Mouse (Mus musculus) heart, embryonic 14.5 days (tissue): ENCODE results near the gene Alg12. TPM values are rescaled to one million over a fixed set of nuclear protein-coding genes. Genes with fewer than 3 reads are reported as not detected.

ENCODE experiments used
- ATAC-seq: fragments of 200-750 bp; cut with Nextera tagmentation; 2 replicates; pipeline ENCODE4 v1.8.0; 2017; ENCODE audit warnings: low read depth, moderate TSS enrichment; ENCODE audit not compliant: insufficient number of reproducible peaks, insufficient read depth, low FRiP score
- H3K27ac ChIP-seq, 2 experiments: fragments of 200-500 bp in 1 of 2; fragments of 300-500 bp in 1 of 2; sonication (generic) in 1 of 2; replicated peaks in 1 of 2; 2 replicates each; pipeline ENCODE4 v1.5.1; 2012 to 2014; ENCODE audit warnings: low read depth in 2 of 2, low read length in 2 of 2, control low read depth in 1 of 2, mild to moderate bottlenecking in 1 of 2, mixed read lengths in 1 of 2; ENCODE audit not compliant: control insufficient read depth in 1 of 2, insufficient read depth in 1 of 2
- H3K27me3 ChIP-seq: fragments of 300-500 bp; sonication (generic); 2 replicates; pipeline ENCODE4 v1.6.1; 2014; ENCODE audit warnings: mild to moderate bottlenecking, low read length, control low read depth; ENCODE audit not compliant: control insufficient read depth, insufficient read depth
- H3K36me3 ChIP-seq: fragments of 300-500 bp; sonication (generic); 2 replicates; pipeline ENCODE4 v1.6.1; 2014; ENCODE audit warnings: mild to moderate bottlenecking, control low read depth, low read length, mixed read lengths; ENCODE audit not compliant: control insufficient read depth, insufficient read depth
- H3K4me1 ChIP-seq, 2 experiments: fragments of 200-500 bp in 1 of 2; fragments of 300-500 bp in 1 of 2; sonication (generic) in 1 of 2; 2 replicates each; pipeline ENCODE4 v1.6.1; 2012 to 2014; ENCODE audit warnings: low read length in 2 of 2, control low read depth in 1 of 2, mixed read lengths in 1 of 2; ENCODE audit not compliant: control insufficient read depth in 2 of 2, insufficient read depth in 2 of 2
- H3K4me2 ChIP-seq: fragments of 300-500 bp; sonication (generic); 2 replicates; pipeline ENCODE4 v1.6.1; 2014; ENCODE audit warnings: mild to moderate bottlenecking, low read length
- H3K4me3 ChIP-seq, 2 experiments: fragments of 200-500 bp in 1 of 2; fragments of 300-500 bp in 1 of 2; sonication (generic) in 1 of 2; 2 replicates each; pipeline ENCODE4 v1.5.1; 2012 to 2014; ENCODE audit warnings: low read length in 2 of 2, mild to moderate bottlenecking in 2 of 2, control low read depth in 1 of 2, low read depth in 1 of 2, moderate library complexity in 1 of 2; ENCODE audit not compliant: control insufficient read depth in 1 of 2, insufficient read depth in 1 of 2
- H3K9ac ChIP-seq: fragments of 300-500 bp; sonication (generic); 2 replicates; pipeline ENCODE4 v1.6.1; 2014; ENCODE audit warnings: mild to moderate bottlenecking, low read length
- H3K9me3 ChIP-seq: fragments of 300-500 bp; sonication (generic); 2 replicates; pipeline ENCODE4 v1.6.1; 2016; ENCODE audit warnings: low read length, control low read depth; ENCODE audit not compliant: control insufficient read depth
- WGBS: fragments of 180-500 bp; shearing (Covaris S2); extraction: QIAGEN DNeasy Blood & Tissue Kit; methylation state at CpG from one replicate; pipeline ENCODE4 v1.1.7; 2014; 5-methylcytosine and 5-hydroxymethylcytosine counted together
- polyA plus RNA-seq: library from polyadenylated mRNA; unstranded; fragments of >200 nt; fragmentation: Nextera tagmentation; extraction: Ambion mirVana; gene quantifications from 2 replicates; pipeline ENCODE4 v1.2.1, GENCODE M21; 2014

Gene Alg12
- polyA plus RNA-seq, 1 experiment from 2014 or later, result 9.9 TPM

DNA sequence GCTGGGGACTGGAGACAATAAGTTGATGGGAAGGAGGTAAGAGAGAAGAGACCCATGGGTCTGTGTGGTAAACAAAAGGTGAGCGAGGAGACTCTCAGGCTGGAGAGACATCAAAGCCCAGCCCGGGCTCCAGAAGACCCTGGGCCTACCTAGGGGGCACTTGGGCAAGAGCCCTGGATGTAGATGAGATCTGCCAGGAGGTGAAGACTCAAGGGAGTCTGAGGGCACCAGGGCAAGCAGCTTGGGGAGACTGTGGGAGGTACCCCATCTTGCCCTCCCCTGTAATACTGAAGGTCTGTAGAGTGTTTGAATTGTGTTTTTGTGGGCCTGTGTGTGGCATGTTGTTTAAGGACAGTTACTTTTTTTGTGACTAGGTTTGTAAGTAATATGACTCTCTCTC lies 39.6 kb upstream of the Alg12 start:
- Histone ChIP-seq H3K9me3 (no peaks in the 10 kb centered on the region), H3K27ac (no peak overlapping the region), H3K27me3 (no peaks in the 10 kb centered on the region), H3K9ac (no peak overlapping the region), H3K4me1 (peaks cover 29 to 30% of the 10 kb centered on the region in 2 experiments), H3K4me3 (no peak overlapping the region), H3K4me2 (no peak overlapping the region), H3K36me3 (no peaks in the 10 kb centered on the region)
- 72% methylated on average over 2 of the region's 2 CpGs for WGBS
- no peak for ATAC-seq

DNA sequence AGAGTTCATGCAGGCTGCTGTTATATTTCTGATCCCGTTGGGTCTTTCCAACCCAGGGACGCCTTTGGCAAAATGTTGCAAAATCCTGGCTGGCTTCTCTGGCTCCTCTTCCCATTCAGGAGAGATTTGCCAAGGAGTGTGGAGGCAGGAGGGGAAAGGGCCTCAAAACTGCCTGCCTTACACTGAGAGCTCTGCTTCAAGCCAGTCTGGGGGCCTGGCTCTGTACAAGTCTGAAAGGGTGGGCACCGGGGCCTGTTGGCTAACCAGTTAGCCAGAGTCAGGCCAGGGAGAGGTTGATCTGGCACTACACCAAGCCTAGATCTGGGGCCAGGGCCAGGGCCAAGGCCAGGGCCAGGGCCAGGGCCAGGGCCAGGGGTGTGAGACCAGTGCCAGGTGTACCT lies 39.0 kb upstream of the Alg12 start:
- Histone ChIP-seq H3K9me3 (no peaks in the 10 kb centered on the region), H3K27me3 (no peaks in the 10 kb centered on the region), H3K27ac (no peak overlapping the region), H3K4me3 (no peak overlapping the region), H3K4me1 (peaks cover 29 to 30% of the 10 kb centered on the region in 2 experiments), H3K9ac (no peak overlapping the region), H3K36me3 (no peaks in the 10 kb centered on the region), H3K4me2 (no peak overlapping the region)
- ATAC-seq, result no peak
- 95% methylated on average over 3 of the region's 3 CpGs for WGBS

DNA sequence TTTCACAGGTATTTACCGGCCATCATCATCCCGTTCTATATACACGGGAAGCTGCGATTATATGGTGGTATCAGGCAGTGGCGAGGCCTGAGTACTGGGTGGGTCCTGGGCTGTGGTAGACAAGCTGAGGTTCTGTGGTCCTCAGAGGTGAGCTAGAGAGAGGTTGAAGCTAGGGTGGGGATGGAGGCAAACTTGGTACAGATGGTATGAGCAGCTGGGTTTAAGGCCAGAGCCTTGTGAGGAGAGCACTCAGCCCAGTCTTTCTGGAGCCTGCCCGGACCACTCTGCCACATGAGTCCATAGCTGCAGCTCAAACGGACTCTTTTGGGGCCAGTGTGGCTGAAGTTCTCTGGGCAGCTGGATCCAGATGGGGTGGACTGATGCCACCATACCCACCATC lies 38.2 kb upstream of the Alg12 start:
- H3K9me3 ChIP-seq, result no peaks in the 10 kb centered on the region
- no peaks in the 10 kb centered on the region for H3K27me3 ChIP-seq
- H3K4me1 ChIP-seq, result peaks cover 29 to 30% of the 10 kb centered on the region in 2 experiments
- no peak for ATAC-seq
- no peak overlapping the region for H3K27ac ChIP-seq
- H3K4me2 ChIP-seq, result no peak overlapping the region
- no peaks in the 10 kb centered on the region for H3K36me3 ChIP-seq
- no peak overlapping the region for H3K9ac ChIP-seq
- WGBS, result 94% methylated on average over 7 of the region's 7 CpGs
- no peak overlapping the region for H3K4me3 ChIP-seq

- H3K4me2 ChIP-seq, result no peak overlapping the region
- H3K4me1 ChIP-seq, result peaks cover 28 to 29% of the 10 kb centered on the region in 2 experiments
- no peak overlapping the region for H3K9ac ChIP-seq
- no peaks in the 10 kb centered on the region for H3K27me3 ChIP-seq
- no peaks in the 10 kb centered on the region for H3K9me3 ChIP-seq
- H3K4me3 ChIP-seq, result no peak overlapping the region
- no peaks in the 10 kb centered on the region for H3K36me3 ChIP-seq
- ATAC-seq, result no peak
- H3K27ac ChIP-seq, result no peak overlapping the region
- WGBS, result 85% methylated on average over 5 of the region's 5 CpGs
Measured at GRCm38 (mm10) chr15:88856613-88857012, 37.5 kb upstream of the Alg12 start.

GRCm38 (mm10) chr15:88855896-88856417 lies 36.8 kb upstream of the Alg12 start:
- Histone ChIP-seq H3K9ac (0 out of 2 replicates have a peak overlapping the region, but pooled peaks have one; percentile 28), H3K4me3 (no peak overlapping the region), H3K4me2 (no peak overlapping the region), H3K9me3 (no peaks in the 10 kb centered on the region), H3K27me3 (no peaks in the 10 kb centered on the region), H3K36me3 (no peaks in the 10 kb centered on the region), H3K4me1 (peaks cover 25 to 28% of the 10 kb centered on the region in 2 experiments), H3K27ac (no peak overlapping the region)
- WGBS, result 76% methylated on average over 6 of the region's 6 CpGs
- ATAC-seq, result no peak

DNA sequence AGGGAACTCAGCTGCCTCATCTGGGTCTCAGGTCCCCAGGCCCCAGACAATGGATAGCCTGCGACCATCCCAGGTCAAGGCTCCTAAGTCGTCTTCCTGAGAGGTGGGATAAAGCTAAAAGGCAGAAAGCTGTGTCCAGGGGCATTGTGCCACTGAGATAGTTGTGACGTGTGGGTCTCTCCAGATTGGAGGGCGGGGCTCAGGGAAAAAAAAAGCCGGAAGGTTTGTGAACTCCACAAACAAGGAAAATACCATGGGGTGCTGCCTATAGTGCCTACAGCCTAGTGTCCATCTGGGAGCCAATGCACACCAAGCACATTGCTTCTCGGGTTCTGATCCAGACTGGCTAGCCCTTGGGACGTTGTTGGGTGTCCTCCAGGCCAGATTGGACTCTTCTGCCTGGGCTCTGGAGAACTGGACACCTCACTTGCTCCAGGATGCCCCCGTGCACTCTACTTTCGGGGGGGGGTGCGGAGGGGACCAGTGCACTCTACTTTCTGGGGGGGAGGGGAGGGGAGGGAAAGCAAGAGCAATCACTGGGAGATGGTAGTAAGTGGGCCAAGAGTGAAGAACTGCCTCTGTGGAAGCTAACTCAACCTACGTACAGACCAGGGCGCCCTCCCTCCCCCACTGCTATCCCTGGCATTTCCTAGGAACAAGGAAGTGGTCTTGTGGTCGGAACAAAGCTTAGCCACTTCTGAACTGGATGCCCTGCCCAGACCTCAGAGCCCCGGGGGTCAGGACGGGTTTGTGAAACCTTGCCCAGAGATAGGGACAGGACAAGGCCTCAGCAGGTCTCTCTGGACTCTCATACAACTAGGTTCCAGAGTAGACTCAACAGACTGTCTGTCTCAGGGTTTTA lies 36.1 kb upstream of the Alg12 start:
- no peak for ATAC-seq
- peak overlapping the region; percentile 30; the same call in 1 of the 2 replicates for H3K9ac ChIP-seq
- H3K27me3 ChIP-seq, result no peaks in the 10 kb centered on the region
- 0 out of 2 replicates have a peak overlapping the region, but pooled peaks have one; percentile 32 for H3K4me2 ChIP-seq
- H3K27ac ChIP-seq, result peak overlapping the region; percentile 49 to 61; a peak in 2 of 4 replicates
- no peaks in the 10 kb centered on the region for H3K36me3 ChIP-seq
- H3K4me1 ChIP-seq, result peaks cover 32 to 35% of the 10 kb centered on the region in 2 experiments
- no peak overlapping the region for H3K4me3 ChIP-seq
- 60% methylated on average over 15 of the region's 15 CpGs for WGBS
- H3K9me3 ChIP-seq, result no peaks in the 10 kb centered on the region

DNA sequence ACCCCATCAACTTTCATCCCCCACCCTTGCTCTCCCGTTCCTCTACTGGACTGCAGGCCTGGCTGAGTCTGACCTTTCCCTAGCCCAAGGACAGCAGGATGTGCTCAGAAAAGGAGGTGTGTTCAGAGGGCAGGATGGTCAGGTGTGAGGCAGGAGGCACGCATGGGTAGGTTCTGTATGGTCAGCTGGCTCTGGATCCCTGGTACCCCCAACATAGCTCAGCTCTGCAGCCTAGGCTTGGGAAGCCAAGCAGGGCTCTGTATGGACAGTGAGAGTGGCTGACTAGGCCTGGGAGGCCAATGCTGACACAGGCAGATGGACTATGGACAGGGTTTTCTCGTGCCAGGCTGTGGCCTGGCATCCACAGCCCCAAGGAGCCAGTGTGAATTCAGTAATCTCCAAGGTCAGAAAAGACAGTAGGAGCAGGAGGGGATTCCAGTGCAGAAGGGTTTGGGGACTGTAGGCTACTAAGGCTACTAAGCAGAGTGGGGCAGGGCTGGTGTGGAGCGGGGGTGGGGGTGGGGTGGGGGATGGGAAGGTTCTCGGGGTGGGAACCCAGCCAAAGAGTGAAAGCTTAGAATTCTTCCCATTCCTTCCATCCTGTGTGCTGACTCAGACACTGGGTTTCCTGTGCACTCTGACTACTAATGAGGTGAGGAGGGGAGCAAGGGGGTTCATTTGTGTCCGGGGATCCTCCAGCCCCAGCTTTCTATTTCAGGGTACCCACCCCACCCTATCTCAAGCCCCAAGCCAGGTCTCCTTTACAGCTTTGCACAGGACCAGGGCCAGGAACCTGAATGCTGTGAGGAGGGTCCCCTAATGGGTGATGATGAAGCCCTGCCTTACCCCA lies 35.2 kb upstream of the Alg12 start:
- ATAC-seq, result peak; percentile 31; the same call in 1 of the 2 replicates
- Histone ChIP-seq H3K27me3 (no peaks in the 10 kb centered on the region), H3K4me3 (no peak overlapping the region), H3K9ac (peak overlapping the region; percentile 2; the same call in 1 of the 2 replicates), H3K9me3 (no peaks in the 10 kb centered on the region), H3K27ac (peak overlapping the region; percentile 61 to 72), H3K36me3 (no peaks in the 10 kb centered on the region), H3K4me2 (0 out of 2 replicates have a peak overlapping the region, but pooled peaks have one; percentile 32), H3K4me1 (peaks cover 37 to 39% of the 10 kb centered on the region in 2 experiments)
- WGBS, result 23% methylated on average over 6 of the region's 6 CpGs
